Mouse (Mus musculus): ENCODE measurements around the gene Tbata.

GRCm38 (mm10) chr10:61211105-61211504 lies 39.4 kb downstream of the Tbata start:
- TF ChIP-seq FLI1 (IDR thresholded peaks at IDR 0.05; ENCODE audit: low read length) (no peak), GATA1 (IDR thresholded peaks at IDR 0.05; ENCODE audit: borderline replicate concordance, low read length) (no peak)

Measured in megakaryocyte, embryonic 14.5 days (primary cell).